13 mouse cellular contexts compared by ENCODE assay signal in the genomic region with DNA sequence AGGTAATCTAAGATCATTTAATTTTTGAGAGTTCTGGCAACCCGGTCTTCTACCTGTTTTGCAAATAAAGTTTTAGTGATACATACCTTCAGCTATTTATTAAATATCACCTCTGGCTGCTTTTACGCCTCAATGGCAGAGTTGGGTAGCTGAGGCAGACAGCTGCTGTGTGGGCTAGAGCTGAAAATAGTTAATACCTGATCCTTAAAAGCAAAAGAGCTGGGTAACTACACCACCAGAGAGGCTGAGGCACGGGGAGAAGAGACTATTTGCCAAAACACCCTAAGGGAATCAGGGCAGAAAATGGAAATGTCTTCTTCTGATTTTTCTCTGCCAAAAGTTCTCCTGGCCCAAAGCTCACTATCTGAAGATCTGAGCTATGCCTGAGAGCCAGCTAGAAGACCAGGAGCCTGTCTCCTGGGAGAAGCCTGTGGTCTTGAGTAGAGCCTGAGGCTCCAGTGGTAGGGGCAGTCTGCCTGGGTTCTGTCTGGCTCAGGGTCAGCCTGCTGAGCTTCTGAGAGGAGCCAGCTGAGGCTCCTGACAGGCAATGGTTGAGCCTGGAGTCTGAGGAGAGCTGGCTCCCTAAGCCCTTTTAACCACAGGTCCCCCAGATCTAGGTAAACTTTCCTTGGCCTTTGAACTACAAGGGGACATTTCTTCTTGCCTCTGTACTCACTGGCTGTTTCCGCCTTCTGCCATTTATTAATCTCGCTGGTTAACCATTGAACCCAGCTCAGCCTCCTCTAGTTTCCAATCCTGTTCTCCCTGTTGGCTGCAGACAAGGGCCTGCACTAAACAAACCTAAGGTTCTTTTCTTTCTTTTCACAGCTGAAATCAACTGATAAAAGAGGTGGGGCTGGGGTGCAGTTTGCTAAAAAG.
DNase-seq lines count a peak whose midpoint lies in the region; ATAC-seq and TF ChIP-seq lines count a peak whose summit lies in the region.
"Had no signal": no experiment of that assay in that cellular context is flagged by ENCODE, and none has a peak within 500 bp of the region (broad histone marks: within the 10 kb centered on the region; RNA-seq: fewer than 3 reads in every experiment).

No protein-coding gene starts in this region.

- no peak for DNase-seq in forebrain, embryonic 10.5 days (ENCODE audit: extremely low spot score, low spot score)
- peak; percentile 63 to 75 for DNase-seq in kidney, postnatal 4 days
- no peak for DNase-seq in cerebellum, adult 9-10 months
- no peak for DNase-seq in frontal cortex, postnatal 36 days (ENCODE audit: low spot score in 2 of 2)
- no peak for DNase-seq in retina, embryonic 14.5 days (ENCODE audit: low spot score)
- DNase-seq: layer of hippocampus, adult 9-11 months; right cerebral cortex, adult 18-20 months; thymus, postnatal 25 days had no signal

- 80% methylated on average over 5 of the region's 5 CpGs for WGBS in forebrain, embryonic 10.5 days
- WGBS in forebrain, embryonic 15.5 days = 79% methylated on average over 5 of the region's 5 CpGs
- WGBS in intestine, embryonic 15.5 days = 52% methylated on average over 5 of the region's 5 CpGs
- WGBS in small intestine, adult 2 months = 38% methylated on average over 5 of the region's 5 CpGs

- peak; percentile 23; the same call in 1 of the 2 replicates for TF ChIP-seq POLR2A in small intestine, adult 2 months (IDR thresholded peaks at IDR 0.05; ENCODE audit: low read depth, low read length)

- ATAC-seq in forebrain, embryonic 15.5 days (replicated peaks) = no peak
- peak; percentile 95 for ATAC-seq in intestine, embryonic 15.5 days

- H3K27ac ChIP-seq in forebrain, embryonic 10.5 days = peak overlapping the region; percentile 32; the same call in 1 of the 2 replicates
- no peak overlapping the region for H3K27ac ChIP-seq in forebrain, embryonic 15.5 days (replicated peaks)
- peak overlapping the region; percentile 84 for H3K27ac ChIP-seq in intestine, embryonic 15.5 days
- peak overlapping the region; percentile 99 for H3K27ac ChIP-seq in small intestine, adult 2 months (ENCODE audit: insufficient read depth, low read depth, low read length)
- H3K27ac ChIP-seq: heart, embryonic 15.5 days; limb, embryonic 15.5 days had no signal

- no peaks in the 10 kb centered on the region for H3K36me3 ChIP-seq in forebrain, embryonic 10.5 days (replicated peaks)
- H3K36me3 ChIP-seq in forebrain, embryonic 15.5 days = no peaks in the 10 kb centered on the region
- no peaks in the 10 kb centered on the region for H3K36me3 ChIP-seq in intestine, embryonic 15.5 days
- H3K36me3 ChIP-seq in small intestine, adult 2 months (ENCODE audit: control insufficient read depth, insufficient read depth, low read length) = no peaks in the 10 kb centered on the region
- H3K36me3 ChIP-seq: heart, embryonic 15.5 days; limb, embryonic 15.5 days had no signal

- TF ChIP-seq CTCF in small intestine, adult 2 months (IDR thresholded peaks at IDR 0.05; ENCODE audit: extremely low read depth, insufficient read length, insufficient replicate concordance, low read depth, low read length) = peak; percentile 9; the same call in 1 of the 2 replicates

- peaks cover 7% of the 10 kb centered on the region; the same call in 1 of the 2 replicates for H3K4me1 ChIP-seq in forebrain, embryonic 10.5 days
- no peaks in the 10 kb centered on the region for H3K4me1 ChIP-seq in forebrain, embryonic 15.5 days
- peaks cover 13% of the 10 kb centered on the region; the same call in 1 of the 2 replicates for H3K4me1 ChIP-seq in intestine, embryonic 15.5 days (replicated peaks)
- peaks cover 34% of the 10 kb centered on the region for H3K4me1 ChIP-seq in small intestine, adult 2 months (ENCODE audit: control insufficient read depth, insufficient read depth, insufficient read length, low read length)

- H3K27me3 ChIP-seq in forebrain, embryonic 10.5 days (ENCODE audit: poor library complexity, severe bottlenecking) = peaks cover 22% of the 10 kb centered on the region
- no peaks in the 10 kb centered on the region for H3K27me3 ChIP-seq in forebrain, embryonic 15.5 days
- no peaks in the 10 kb centered on the region for H3K27me3 ChIP-seq in intestine, embryonic 15.5 days (replicated peaks)
- no peaks in the 10 kb centered on the region for H3K27me3 ChIP-seq in small intestine, adult 2 months (ENCODE audit: control insufficient read depth, insufficient read depth, low read length)
- H3K27me3 ChIP-seq: limb, embryonic 15.5 days had no signal

- H3K4me3 ChIP-seq in forebrain, embryonic 10.5 days = no peak overlapping the region
- H3K4me3 ChIP-seq in forebrain, embryonic 15.5 days = no peak overlapping the region
- no peak overlapping the region for H3K4me3 ChIP-seq in intestine, embryonic 15.5 days (replicated peaks)
- no peak overlapping the region for H3K4me3 ChIP-seq in small intestine, adult 2 months (ENCODE audit: low read depth, low read length)
- H3K4me3 ChIP-seq: heart, embryonic 15.5 days; limb, embryonic 15.5 days had no signal

- H3K4me2 ChIP-seq in forebrain, embryonic 15.5 days (replicated peaks) = no peak overlapping the region
- H3K4me2 ChIP-seq in intestine, embryonic 15.5 days (replicated peaks) = peak overlapping the region; percentile 18
- H3K4me2 ChIP-seq: heart, embryonic 15.5 days; limb, embryonic 15.5 days had no signal

- no peak overlapping the region for H3K9ac ChIP-seq in forebrain, embryonic 15.5 days (replicated peaks)
- peak overlapping the region; percentile 37; the same call in 1 of the 2 replicates for H3K9ac ChIP-seq in intestine, embryonic 15.5 days
- H3K9ac ChIP-seq: heart, embryonic 15.5 days; limb, embryonic 15.5 days had no signal

- H3K9me3 ChIP-seq in forebrain, embryonic 10.5 days = peaks cover 11% of the 10 kb centered on the region; the same call in 1 of the 2 replicates
- H3K9me3 ChIP-seq in forebrain, embryonic 15.5 days = no peaks in the 10 kb centered on the region; the same call in 1 of the 2 replicates
- H3K9me3 ChIP-seq in intestine, embryonic 15.5 days = no peaks in the 10 kb centered on the region
- H3K9me3 ChIP-seq: heart, embryonic 15.5 days had no signal

Comparison
In these comparisons a context has a peak if more than half of its experiments do, and no peak if none do; other contexts are left out.
1. DNase-seq: peak in kidney, postnatal 4 days (2 of 2); none in forebrain, embryonic 10.5 days (single experiment), cerebellum, adult 9-10 months (single experiment), frontal cortex, postnatal 36 days (0 of 2) and retina, embryonic 14.5 days (single experiment).